Mouse (Mus musculus): ENCODE results near the gene Txndc9.

GRCm38 (mm10) chr1:38031391-38031790 lies 33.7 kb upstream of the Txndc9 start:
- TF ChIP-seq POLR2A (IDR thresholded peaks at IDR 0.05; ENCODE audit: low read depth, low read length) (no peak), CTCF (IDR thresholded peaks at IDR 0.05; ENCODE audit: extremely low read depth, insufficient read length, insufficient replicate concordance, low read depth, low read length) (no peak)
